In the genomic region with DNA sequence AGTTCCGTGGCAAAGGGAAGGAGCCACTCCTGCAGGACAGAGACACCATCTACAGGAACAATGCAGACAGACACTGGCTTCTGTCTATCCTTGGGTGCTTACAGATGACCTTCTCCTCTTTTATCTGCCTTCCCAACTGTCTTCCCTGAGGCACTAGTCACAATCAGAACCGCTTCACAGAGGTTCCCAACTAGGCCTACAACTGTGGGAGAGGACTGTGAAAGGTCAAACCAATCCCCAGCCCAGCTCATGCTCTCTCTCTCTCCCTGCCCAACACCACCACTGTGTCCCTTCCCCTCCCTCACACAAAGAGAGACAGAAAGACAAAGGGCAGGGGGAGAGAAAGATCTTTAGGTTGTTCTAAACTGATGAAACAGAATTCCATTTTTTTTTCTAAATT, we compare ENCODE assay signal across 24 mouse cellular contexts.
DNase-seq lines count a peak whose midpoint lies in the region; TF ChIP-seq lines count a peak whose summit lies in the region.
"Had no signal": no experiment of that assay in that cellular context is flagged by ENCODE, and none has a peak within 500 bp of the region (broad histone marks: within the 10 kb centered on the region; RNA-seq: fewer than 3 reads in every experiment).

No protein-coding gene starts in this region.

- no peaks in the 10 kb centered on the region for H3K36me3 ChIP-seq in testis, adult 2 months (ENCODE audit: control insufficient read depth, insufficient read depth, low read length)
- H3K36me3 ChIP-seq: embryonic facial prominence, embryonic 15.5 days; forebrain, embryonic 10.5 days; forebrain, embryonic 15.5 days; G1E; heart, embryonic 15.5 days had no signal

- H3K4me3 ChIP-seq in testis, adult 2 months (ENCODE audit: control insufficient read depth, low read depth, low read length): no peak overlapping the region
- H3K4me3 ChIP-seq: embryonic facial prominence, embryonic 15.5 days; erythroblast, embryonic 14.5 days; forebrain, embryonic 10.5 days; forebrain, embryonic 15.5 days; heart, adult 2 months; heart, embryonic 15.5 days had no signal

- H3K4me1 ChIP-seq in testis, adult 2 months (ENCODE audit: control insufficient read depth, insufficient read depth, low read length): no peaks in the 10 kb centered on the region
- H3K4me1 ChIP-seq: embryonic facial prominence, embryonic 15.5 days; forebrain, embryonic 10.5 days; forebrain, embryonic 15.5 days had no signal

- no peak for TF ChIP-seq CTCF in testis, adult 2 months (IDR thresholded peaks at IDR 0.05; ENCODE audit: control insufficient read depth, insufficient read depth, insufficient replicate concordance, low read depth, low read length)

- peak overlapping the region; percentile 39 for H3K27ac ChIP-seq in testis, adult 2 months (ENCODE audit: control insufficient read depth, insufficient read depth, low read depth, low read length)
- H3K27ac ChIP-seq: embryonic facial prominence, embryonic 15.5 days; forebrain, embryonic 10.5 days; forebrain, embryonic 15.5 days; heart, adult 2 months; heart, embryonic 15.5 days; hindbrain, embryonic 14.5 days had no signal

- TF ChIP-seq POLR2A in testis, adult 2 months (IDR thresholded peaks at IDR 0.05; ENCODE audit: control insufficient read depth, low read depth, low read length): no peak

- peak; percentile 43 for DNase-seq in heart, adult 11 months
- DNase-seq in heart, adult 18-20 months: no peak
- no peak for DNase-seq in testis, postnatal 10 days (ENCODE audit: low spot score)
- peak; percentile 12 for DNase-seq in adipocyte (ENCODE audit: low spot score)
- no peak for DNase-seq in adrenal gland, postnatal 14 days
- no peak for DNase-seq in neural tube, embryonic 10.5 days (ENCODE audit: extremely low spot score, low spot score)
- DNase-seq: adrenal gland, adult 2 months; adrenal gland, postnatal 36 days; B cell, adult 2 months; cerebellum, adult 8-10 months; cerebellum, postnatal 14 days; embryo, embryonic 11 days; gastrocnemius, postnatal 36 days; heart, adult 2 months; heart, postnatal 14 days; kidney, adult 11 months had no signal

- no peaks in the 10 kb centered on the region for H3K27me3 ChIP-seq in testis, adult 2 months (ENCODE audit: control insufficient read depth, insufficient read depth, low read length)
- H3K27me3 ChIP-seq: embryonic facial prominence, embryonic 15.5 days; forebrain, embryonic 15.5 days; heart, embryonic 15.5 days had no signal

Comparison
In these comparisons a context has a peak if more than half of its experiments do, and no peak if none do; other contexts are left out.
1. DNase-seq: peak in heart, adult 11 months (single experiment) and adipocyte (single experiment); none in heart, adult 18-20 months (0 of 2), testis, postnatal 10 days (single experiment), adrenal gland, postnatal 14 days (single experiment) and neural tube, embryonic 10.5 days (single experiment).